Mouse (Mus musculus) small intestine, adult 2 months (tissue): ENCODE results near the gene Zfp423.

ENCODE experiments used
- CTCF ChIP-seq: fragments of 200-500 bp; IDR thresholded peaks from 2 replicates; pipeline ENCODE4 v1.5.1; 2012; ENCODE audit warnings: low read depth, mild to moderate bottlenecking, control low read depth, inconsistent platforms, low read length, moderate library complexity, mixed read lengths; ENCODE audit not compliant: insufficient replicate concordance, insufficient read length; ENCODE audit errors: extremely low read depth
- POLR2A ChIP-seq: fragments of 200-500 bp; IDR thresholded peaks from 2 replicates; pipeline ENCODE4 v1.6.1; 2012; ENCODE audit warnings: low read depth, mild to moderate bottlenecking, control low read depth, inconsistent platforms, low read length, moderate library complexity

GRCm38 (mm10) chr8:87662811-87663341 is 296.5 kb downstream of the Zfp423 start:
- TF ChIP-seq CTCF (no peak), POLR2A (no peak)
